Mouse (Mus musculus) telencephalon, adult 2 months (tissue): ENCODE data around the gene Gdi2.
"Not testable (repeated sequence)": the region's sequence is repeated elsewhere in the genome, so short reads cannot be mapped to it uniquely, and the experiment has no call there.

Experiments used
- DNase-seq: peaks from one replicate; pipeline ENCODE4 v3.0.0-alpha.2; 2011; ENCODE audit warnings: low read depth, low spot score

Gdi2 gene

DNA sequence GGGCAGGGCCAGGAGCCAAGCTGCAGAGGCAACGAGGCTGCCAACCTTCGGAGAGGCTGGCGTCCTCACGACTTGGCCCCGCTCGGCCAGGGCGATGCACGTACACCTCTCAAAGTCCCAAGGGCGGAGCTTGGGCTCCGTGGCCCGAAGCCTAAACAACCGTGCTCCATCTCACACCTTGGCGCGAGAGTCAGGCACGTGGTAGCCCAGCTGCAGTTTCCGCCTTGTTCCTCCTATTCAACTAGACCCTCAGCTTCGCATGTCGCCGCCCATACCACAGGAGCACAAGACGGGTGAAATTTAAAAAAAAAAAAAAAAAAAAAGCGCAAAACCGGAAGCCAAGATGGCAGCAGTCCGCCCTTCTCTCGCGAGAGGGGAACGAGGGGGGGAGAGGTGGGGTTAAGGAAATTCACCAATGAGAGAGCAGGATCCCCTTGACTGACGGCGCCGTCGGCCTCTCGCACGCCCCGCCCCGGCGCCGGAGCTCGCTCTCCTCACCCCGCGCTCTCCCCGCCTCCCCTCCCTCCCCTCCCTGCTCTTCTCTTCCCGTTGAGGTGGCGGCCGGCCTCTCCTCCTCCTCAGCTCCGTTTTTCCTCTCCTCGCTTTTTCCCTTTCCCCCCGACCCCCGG lies at the start of gene Gdi2:
Gene Gdi2, plus strand, starts transcription at position 470 of the 629 bp plus-strand sequence.
- peak; percentile 97 for DNase-seq

DNA sequence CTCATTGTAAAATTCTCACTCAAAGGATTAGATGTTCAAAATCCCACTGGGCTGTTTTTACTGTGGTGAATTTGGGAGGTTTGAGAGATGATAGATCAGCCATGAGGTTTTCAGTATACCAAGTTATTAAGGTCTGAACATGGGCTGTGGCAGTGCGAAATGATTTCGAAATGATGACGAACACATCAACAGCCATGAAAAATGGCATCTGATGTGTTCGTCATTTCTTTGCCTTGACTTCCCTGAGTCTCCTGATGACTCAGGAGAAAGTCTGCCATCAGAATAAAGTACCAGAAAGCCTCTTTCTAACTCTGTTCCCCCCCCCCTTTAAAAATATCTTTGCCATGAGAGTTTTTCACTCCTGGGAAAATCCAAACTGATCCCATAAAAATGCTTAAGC lies 42.3 kb upstream of the Gdi2 start:
- no peak for DNase-seq

GRCm38 (mm10) chr13:3501014-3501413 lies 36.8 kb upstream of the Gdi2 start:
- not testable (repeated sequence) for DNase-seq

DNA sequence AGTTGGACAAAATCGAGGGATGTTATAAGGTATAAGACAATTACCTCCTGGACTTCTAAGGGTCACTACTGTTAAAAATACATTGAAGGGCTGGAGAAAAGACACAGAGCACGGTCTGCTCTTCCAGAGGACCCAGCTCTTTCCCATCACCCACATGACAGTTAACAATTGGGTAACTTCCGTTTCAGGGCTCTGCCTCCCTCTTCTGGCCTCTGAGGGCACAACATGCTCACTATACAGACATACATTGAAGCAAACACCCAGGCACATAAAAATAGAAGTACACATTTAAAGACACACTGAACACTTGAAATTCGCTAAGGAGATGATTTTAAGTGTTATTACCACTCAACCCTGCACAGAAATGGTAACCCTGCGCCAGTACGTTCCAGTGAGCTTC lies 22.5 kb upstream of the Gdi2 start:
- not testable (repeated sequence) for DNase-seq

GRCm38 (mm10) chr13:3519357-3519756 lies 18.5 kb upstream of the Gdi2 start:
- DNase-seq: not testable (repeated sequence)

GRCm38 (mm10) chr13:3519994-3520393 lies 17.9 kb upstream of the Gdi2 start:
- not testable (repeated sequence) for DNase-seq

DNA sequence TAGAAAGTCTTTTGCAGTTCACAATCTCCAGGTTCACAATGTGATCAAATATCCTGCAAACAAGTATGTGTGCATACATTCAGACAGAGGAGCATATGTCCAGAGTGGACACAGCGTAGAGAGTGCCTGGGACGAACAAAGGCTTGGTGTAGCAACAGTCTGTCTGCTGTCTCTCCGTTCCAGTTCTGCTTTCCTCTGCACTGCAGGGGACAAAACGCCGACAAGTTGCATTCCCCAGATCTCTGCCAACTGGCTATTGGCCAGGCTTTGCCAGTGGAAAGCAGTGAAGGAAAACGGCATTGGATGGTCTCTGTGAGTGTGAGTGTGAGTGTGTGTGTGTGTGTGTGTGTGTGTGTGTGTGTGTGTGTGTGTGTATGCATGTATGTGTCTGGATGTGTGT lies 14.4 kb upstream of the Gdi2 start:
- DNase-seq: no peak

- no peak for DNase-seq
These were observed 13.9 kb upstream of the Gdi2 start for GRCm38 (mm10) chr13:3523946-3524345.

DNA sequence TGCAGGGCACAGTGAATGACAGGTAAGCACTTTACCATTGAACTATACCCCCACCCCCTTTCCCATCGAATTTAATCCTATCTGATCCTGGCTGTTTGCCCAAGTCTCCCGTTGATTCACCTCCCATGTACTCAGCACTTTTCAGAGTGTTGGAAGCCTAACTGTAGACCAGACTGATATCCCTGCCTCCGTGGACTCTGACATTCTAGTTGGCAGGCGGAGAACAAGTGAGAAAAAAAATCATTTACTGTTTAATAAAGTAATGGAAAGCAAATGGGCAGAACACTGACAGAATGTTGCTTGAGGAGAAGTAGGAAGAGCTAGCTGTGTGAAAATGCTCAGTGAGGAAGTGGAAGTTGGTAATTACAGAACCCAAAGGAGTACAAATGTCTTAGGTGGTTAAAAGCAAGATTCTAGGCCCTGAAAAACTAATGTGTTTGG lies 12.2 kb upstream of the Gdi2 start:
- no peak for DNase-seq

DNA sequence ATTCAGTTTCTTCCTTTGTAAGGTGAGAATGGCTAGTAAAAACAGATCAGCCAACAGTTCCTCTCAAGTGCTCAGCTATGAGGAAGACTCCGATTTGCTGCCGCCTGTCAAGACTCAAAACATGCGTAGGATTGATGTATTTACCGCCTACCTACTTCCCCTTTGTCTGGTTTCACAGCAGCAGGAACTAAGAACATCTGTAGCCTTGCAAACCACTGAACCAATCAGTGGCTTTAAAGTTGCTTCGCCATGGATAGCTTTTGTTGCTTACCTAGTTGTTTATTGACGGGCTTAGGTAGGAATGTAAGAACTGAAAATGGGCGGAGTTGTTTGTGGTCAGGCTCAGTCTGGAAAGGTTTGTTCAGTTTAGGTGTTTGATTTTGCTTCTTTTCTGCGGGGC lies 11.5 kb upstream of the Gdi2 start:
- no peak for DNase-seq

DNA sequence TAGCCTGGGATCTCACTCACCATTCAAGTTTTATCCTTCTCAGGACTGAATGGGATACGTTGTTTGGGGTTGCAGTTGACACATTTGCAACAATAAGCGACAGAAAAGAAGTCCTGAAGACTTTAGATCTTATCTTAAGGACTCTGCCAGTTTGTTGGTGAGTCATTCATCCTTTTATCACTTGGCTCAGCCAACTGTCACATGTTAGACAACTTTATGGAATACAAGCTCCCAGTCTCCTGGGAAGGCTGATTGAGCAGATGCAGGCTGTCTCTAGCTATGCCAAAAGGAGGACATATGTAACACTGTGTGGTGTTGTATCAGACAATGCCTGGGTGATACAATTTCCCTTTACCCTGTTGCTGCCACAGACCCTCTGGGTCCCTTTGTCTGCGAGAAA lies 7.4 kb upstream of the Gdi2 start:
- DNase-seq: no peak

GRCm38 (mm10) chr13:3531176-3531575 lies 6.7 kb upstream of the Gdi2 start:
- DNase-seq: not testable (repeated sequence)

GRCm38 (mm10) chr13:3531692-3532320 lies 6.1 kb upstream of the Gdi2 start:
- no peak for DNase-seq

DNA sequence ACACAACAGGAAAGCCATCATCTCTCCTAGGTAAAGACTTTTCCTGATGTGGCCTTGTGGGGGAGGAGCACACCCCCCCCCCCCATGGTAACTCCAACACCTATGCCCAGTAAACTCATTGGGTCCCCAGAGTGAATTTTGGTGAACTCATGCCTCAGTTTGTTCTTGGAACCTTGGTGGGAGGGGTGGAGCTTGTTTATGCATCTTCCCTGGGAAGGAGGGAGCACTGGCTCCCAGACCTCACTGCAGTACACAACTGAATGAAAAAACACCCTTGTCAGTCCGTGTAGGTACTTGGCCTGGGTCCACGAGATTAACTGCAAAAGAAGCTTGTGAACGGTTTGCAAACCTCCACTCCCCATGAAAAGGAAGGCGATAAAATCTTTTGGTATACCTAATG lies 5.4 kb upstream of the Gdi2 start:
- no peak for DNase-seq

GRCm38 (mm10) chr13:3534146-3534545 lies 3.7 kb upstream of the Gdi2 start:
- DNase-seq: no peak

DNA sequence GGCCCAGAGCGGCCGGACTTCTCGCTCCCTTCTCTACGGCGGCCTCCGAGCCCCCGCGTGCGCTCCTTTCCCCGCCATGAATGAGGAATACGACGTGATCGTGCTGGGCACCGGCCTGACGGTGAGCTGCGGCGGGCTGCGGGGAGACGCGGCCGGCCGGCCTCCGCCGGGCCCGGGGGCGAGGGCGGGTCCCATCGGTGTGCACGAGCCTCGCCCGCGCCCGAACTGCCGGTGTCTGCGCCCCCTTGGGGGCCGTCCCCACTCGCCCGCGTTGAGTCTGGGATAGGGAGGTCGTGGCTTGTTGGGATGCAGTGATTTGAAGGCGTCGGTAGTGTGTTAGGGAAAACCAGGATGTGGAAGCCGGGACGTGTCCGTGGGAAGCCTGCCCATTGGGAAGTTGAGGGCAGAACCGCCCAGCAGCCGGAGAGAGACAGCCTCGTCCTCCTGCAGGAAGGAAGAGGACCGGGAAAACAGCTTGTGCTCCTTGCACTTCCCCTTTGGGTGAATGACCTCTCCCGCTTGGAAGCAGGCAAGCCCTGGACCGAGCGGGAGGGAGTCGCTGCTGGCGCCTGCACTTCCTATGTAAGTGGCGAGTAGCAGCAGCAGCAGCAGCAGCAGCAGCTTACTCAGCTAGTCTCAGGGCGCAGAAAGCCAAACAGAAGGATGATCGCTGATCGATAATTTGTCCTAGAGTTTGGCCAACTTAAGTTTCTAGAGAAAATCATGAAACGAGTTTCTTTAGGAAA lies 533 bp downstream of the Gdi2 start:
- peak; percentile 48 for DNase-seq

GRCm38 (mm10) chr13:3538969-3539562 lies 1.2 kb downstream of the Gdi2 start:
- no peak for DNase-seq

GRCm38 (mm10) chr13:3540166-3540565 lies 2.3 kb downstream of the Gdi2 start:
- DNase-seq: no peak

DNA sequence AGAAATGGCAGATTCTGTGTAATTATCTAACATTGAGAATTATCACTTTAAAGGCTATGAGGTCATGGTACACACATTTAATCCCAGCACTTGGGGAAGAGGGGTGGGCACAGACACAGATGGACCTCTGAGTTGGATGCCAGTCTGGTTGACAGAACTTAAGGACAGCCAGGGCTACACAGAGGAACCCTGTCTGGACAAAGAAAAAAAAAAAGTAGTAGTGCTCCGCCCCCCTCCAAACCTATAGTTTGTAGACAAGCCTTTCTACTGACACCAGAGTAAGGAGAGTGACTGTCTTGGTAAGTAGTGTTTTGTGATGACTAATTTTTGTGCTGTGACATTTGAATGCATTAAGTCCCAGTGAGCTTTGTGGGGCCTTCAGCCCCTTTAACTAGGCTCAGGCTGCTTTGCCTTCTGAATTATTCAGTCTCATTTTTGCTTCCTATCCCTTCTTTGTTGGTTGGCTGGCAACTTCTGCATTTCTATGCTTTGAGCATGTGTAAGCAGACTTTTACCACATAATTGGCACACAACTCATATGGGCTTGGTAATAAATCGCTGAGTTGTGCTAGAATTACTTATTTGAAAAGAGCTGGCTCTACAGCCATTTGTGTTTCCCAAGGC lies 3.4 kb downstream of the Gdi2 start:
- no peak for DNase-seq

- DNase-seq: no peak
These were observed 6.4 kb downstream of the Gdi2 start for GRCm38 (mm10) chr13:3544077-3544874.

GRCm38 (mm10) chr13:3544925-3545324 lies 7.1 kb downstream of the Gdi2 start:
- no peak for DNase-seq
